Mouse (Mus musculus) fat pad, adult 2 months (tissue): ENCODE measurements around the gene Plin2.
"Not testable (repeated sequence)": the region's sequence is repeated elsewhere in the genome, so short reads cannot be mapped to it uniquely, and the experiment has no call there.

Experiments
- DNase-seq: peaks from one replicate; pipeline ENCODE4 v3.0.0-alpha.2; 2011; ENCODE audit warnings: low read depth, low spot score; ENCODE audit errors: extremely low read depth

Plin2 gene

DNA sequence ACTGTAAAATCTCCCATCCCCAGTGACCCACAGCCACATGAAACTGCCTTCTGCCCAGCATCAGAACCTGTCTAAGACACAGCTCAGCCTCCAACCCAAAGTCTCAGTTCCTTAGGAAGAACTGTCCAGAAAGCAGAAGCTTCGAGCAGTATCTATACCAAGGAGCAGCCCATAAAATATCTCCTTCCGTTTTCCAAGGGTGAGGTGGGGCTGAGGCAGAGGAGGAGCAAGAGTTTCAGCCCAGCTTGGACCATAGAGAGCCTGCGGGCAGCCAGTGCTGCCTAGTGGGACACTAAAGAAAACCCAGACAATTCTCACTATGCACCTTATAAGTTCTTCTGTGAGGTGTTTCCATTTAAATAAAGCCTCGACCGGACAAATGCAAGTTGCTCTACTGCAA lies 37.3 kb downstream of the Plin2 start:
- DNase-seq, result not testable (repeated sequence)

DNA sequence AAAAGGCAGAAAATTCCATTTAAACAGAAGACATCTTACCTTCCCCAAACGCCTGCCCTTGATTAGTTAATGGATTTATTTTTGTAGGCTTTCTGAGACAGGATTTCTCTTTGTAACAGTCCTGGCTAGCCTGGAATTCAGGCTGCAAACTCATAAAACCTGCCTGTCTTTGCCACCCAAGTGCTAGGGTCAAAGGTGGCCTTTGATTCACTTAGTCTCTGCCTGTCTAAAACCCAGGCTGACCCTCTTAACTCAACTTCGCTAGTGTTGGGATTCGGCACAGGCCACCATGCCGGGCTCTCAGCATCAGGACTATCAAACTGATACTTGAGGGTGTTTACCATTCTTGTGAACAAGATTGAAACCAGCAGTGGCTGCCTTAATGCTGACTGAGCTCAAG lies 38.0 kb downstream of the Plin2 start:
- DNase-seq, result no peak

DNA sequence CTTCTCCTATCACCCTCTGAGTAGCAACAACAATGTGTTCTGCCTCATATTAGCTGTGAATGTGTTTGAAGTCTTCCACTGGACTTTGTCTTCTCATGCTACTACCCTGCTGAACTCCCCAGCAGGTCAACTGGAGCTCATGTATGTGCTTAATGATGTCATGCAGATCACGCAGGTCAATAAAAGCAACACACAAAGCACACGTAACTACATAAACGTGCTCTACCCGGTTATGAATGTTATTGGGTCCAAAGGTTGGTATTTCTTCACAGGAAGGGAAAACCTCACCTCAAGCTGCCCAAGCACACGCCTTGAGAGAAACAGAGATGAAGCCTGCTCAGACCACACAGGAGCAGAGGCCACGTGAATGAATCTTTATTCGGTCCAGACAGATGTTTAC lies 43.4 kb downstream of the Plin2 start:
- not testable (repeated sequence) for DNase-seq

DNA sequence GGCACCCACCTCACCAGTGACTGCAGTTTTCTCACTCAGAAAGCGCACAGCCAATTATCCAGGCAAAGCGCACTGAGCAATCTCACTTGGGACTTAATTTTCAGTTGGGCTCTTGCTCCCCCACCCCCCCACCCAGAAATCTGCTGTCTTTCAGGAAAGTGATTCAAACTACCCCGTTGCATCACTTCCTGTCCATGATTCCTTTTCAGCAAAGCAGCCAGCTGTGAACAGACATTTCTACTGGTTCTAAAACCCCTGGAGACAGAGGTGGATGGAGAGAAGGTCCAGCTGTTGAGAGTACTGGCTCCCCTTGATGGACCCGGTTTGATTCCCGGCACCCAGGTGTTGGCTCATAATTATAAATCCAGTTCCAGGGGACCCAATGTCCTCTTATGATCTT lies 44.4 kb downstream of the Plin2 start:
- no peak for DNase-seq

DNA sequence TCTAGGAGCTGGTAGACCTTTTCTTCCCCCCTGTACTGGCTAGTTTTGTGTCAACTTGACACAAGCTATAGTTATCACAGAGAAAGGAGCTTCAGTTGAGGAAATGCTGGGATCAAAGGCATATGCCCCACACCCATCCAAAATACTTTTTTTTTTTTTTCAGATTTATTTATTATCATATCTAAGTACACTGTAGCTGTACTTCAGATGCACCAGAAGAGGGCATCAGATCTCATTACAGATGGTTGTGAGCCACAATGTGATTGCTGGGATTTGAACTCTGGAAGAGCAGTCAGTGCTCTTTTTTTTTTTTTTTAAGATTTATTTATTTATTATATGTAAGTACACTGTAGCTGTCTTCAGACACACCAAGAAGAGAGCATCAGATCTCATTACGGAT lies 47.3 kb downstream of the Plin2 start:
- DNase-seq, result not testable (repeated sequence)

DNA sequence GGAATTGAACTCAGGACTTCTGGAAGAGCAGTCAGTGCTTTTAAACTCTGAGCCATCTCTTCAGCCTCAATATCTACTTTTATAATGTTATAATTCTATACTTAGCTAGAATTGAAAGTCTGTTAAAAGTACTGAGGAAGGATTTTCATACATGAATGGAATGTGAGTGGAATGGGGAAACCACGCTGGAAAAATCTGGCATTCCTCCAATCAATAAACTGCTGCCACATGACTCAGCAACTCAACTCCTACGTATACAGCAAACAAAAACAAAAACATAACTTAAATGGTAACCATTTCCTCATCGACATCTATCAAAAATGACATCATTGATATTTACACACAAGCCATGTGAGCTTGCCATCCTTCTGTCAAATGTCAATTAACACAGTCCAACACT lies 47.7 kb downstream of the Plin2 start:
- DNase-seq, result no peak

DNA sequence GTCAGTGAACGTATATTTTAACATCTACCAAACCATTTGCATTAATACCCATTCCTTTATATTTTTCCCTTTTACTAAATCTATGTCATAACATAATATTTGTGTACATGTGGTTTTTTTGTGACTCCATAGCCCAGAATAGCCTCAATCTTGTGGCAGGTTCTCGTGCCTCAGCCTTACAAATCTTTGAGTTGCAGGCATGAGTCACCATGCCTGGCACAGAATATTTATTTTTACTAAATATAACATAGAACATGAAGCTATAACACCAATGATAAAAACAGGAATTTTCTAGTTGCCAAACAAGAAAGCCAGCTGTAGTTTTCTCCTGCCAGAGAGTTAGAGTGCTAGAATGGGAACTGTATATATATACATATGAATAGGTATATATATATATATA lies 49.4 kb downstream of the Plin2 start:
- DNase-seq, result no peak

DNA sequence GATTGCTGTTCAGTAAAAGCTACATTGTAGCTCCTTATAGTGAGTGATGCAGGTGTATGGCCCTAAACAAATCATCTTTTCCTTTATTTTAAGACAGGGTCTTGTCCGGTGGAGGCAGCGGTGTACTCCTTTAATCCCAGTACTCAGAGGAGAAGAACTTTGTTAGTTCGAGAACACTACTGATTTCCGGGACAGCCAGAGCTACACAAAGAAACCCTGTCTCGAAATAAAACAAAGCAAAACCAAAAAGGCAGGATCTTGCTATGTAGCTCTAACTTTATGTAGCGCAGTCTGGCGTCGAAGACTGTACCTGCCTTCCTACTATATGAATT lies 57.6 kb downstream of the Plin2 start:
- DNase-seq, result no peak

DNA sequence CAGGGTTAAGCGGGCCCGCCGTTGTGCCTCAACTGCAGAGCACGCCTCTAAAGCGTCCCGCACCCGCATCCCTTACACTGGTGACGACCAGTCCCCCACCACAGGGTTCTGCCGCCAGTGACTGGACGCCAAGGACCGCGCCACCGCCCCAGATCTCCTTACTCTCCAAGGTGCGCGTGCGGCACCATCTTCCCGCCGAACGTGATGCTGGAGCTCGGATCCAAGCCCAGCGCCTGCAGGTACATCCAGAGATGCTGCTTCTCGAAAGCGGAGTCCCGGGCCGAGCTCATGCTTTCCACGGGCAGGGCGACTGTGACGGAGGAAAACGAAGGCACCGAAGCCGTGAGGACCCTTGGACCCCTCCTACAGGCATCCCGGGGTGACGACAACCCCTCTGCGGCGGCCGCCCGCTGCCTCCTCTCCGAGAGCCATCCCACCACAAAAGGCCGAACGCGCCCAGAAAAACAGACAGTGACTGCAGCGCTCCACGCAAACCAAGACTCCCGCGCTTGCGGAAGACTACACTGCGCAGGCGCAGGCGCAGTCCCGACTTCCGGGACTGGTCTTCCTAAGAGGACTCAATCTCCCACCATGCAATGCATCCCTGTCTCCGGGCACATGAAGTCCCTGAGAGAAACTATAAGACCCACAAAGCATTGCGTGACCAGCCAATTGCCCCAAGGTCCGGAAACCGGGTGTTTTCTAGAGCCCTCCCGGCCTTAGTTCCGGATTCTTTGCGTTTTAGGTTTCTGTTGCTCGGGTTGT lies 58.2 kb downstream of the Plin2 start, which contains the start of gene Haus6:
TSS of gene Haus6 (minus strand) at position 532 of the 765 bp plus-strand sequence.
- peak; percentile 95 for DNase-seq
